Mouse (Mus musculus) neural tube, embryonic 14.5 days (tissue): Measurements from ENCODE around the gene Yy1. TPM values are rescaled to one million over a fixed set of nuclear protein-coding genes. Genes with fewer than 3 reads are reported as not detected.

Source experiments
- ATAC-seq: fragments of 200-750 bp; cut with Nextera tagmentation; 2 replicates; pipeline ENCODE4 v1.8.0; 2017; ENCODE audit warnings: low read depth, mild to moderate bottlenecking, moderate TSS enrichment, moderate library complexity
- H3K27ac ChIP-seq: fragments of 300-500 bp; sonication (generic); 2 replicates; pipeline ENCODE4 v1.5.1; 2014; ENCODE audit warnings: low read depth, mild to moderate bottlenecking, control low read depth, low read length, moderate library complexity, mixed read lengths
- H3K27me3 ChIP-seq: fragments of 300-500 bp; sonication (generic); 2 replicates; pipeline ENCODE4 v1.6.1; 2014; ENCODE audit warnings: low read length; ENCODE audit not compliant: control insufficient read depth, insufficient read depth
- H3K36me3 ChIP-seq: fragments of 300-500 bp; sonication (generic); 2 replicates; pipeline ENCODE4 v1.6.1; 2014; ENCODE audit warnings: low read length, mixed read lengths; ENCODE audit not compliant: control insufficient read depth, insufficient read depth
- H3K4me1 ChIP-seq: fragments of 300-500 bp; sonication (generic); 2 replicates; pipeline ENCODE4 v1.6.1; 2014; ENCODE audit warnings: low read length; ENCODE audit not compliant: control insufficient read depth, insufficient read depth
- H3K4me2 ChIP-seq: fragments of 300-500 bp; sonication (generic); 2 replicates; pipeline ENCODE4 v1.6.1; 2014; ENCODE audit warnings: mild to moderate bottlenecking, low read depth, low read length, control low read depth
- H3K4me3 ChIP-seq: fragments of 300-500 bp; sonication (generic); 2 replicates; pipeline ENCODE4 v1.5.1; 2014; ENCODE audit warnings: low read depth, low read length, control low read depth, mixed read lengths
- H3K9ac ChIP-seq: fragments of 300-500 bp; sonication (generic); replicated peaks from 2 replicates; pipeline ENCODE4 v1.6.1; 2014; ENCODE audit warnings: low read depth, mild to moderate bottlenecking, control low read depth, low read length, mixed read lengths
- H3K9me3 ChIP-seq: fragments of 300-500 bp; sonication (generic); 2 replicates; pipeline ENCODE4 v1.6.1; 2016; ENCODE audit warnings: low read length; ENCODE audit not compliant: control insufficient read depth
- WGBS: fragments of 180-500 bp; shearing (Covaris S2); extraction: QIAGEN DNeasy Blood & Tissue Kit; methylation state at CpG from one replicate; pipeline ENCODE4 v1.1.7; 2014; 5-methylcytosine and 5-hydroxymethylcytosine counted together
- polyA plus RNA-seq: library from polyadenylated mRNA; unstranded; fragments of >200 nt; fragmentation: Nextera tagmentation; extraction: Ambion mirVana; gene quantifications from 2 replicates; pipeline ENCODE4 v1.2.1, GENCODE M21; 2014

The Yy1 gene
- polyA plus RNA-seq, 1 experiment from 2014 or later, result 14.9 TPM

- 84% methylated on average over 8 of the region's 8 CpGs for WGBS
- Histone ChIP-seq H3K27ac (no peak overlapping the region; the same call in 1 of the 2 replicates), H3K9me3 (no peaks in the 10 kb centered on the region), H3K4me2 (peak overlapping the region; percentile 72; the same call in 1 of the 2 replicates), H3K4me1 (peaks cover 3% of the 10 kb centered on the region; the same call in 1 of the 2 replicates), H3K9ac (0 out of 2 replicates have a peak overlapping the region, but pooled peaks have one; percentile 63), H3K36me3 (no peaks in the 10 kb centered on the region), H3K27me3 (no peaks in the 10 kb centered on the region), H3K4me3 (peak overlapping the region; percentile 60)
- ATAC-seq, result 0 out of 2 replicates have a peak, but pooled peaks have one; percentile 3
These were observed 34.5 kb upstream of the Yy1 start for GRCm38 (mm10) chr12:108758273-108758672.

GRCm38 (mm10) chr12:108758682-108759081 is 34.1 kb upstream of the Yy1 start:
- H3K4me1 ChIP-seq, result peaks cover 3% of the 10 kb centered on the region; the same call in 1 of the 2 replicates
- no peak overlapping the region for H3K4me2 ChIP-seq
- H3K9ac ChIP-seq, result no peak overlapping the region
- no peaks in the 10 kb centered on the region for H3K27me3 ChIP-seq
- H3K27ac ChIP-seq, result no peak overlapping the region
- WGBS, result 94% methylated on average over 11 of the region's 13 CpGs
- no peak overlapping the region for H3K4me3 ChIP-seq
- H3K9me3 ChIP-seq, result no peaks in the 10 kb centered on the region
- ATAC-seq, result no peak; the same call in 1 of the 2 replicates
- no peaks in the 10 kb centered on the region for H3K36me3 ChIP-seq

DNA sequence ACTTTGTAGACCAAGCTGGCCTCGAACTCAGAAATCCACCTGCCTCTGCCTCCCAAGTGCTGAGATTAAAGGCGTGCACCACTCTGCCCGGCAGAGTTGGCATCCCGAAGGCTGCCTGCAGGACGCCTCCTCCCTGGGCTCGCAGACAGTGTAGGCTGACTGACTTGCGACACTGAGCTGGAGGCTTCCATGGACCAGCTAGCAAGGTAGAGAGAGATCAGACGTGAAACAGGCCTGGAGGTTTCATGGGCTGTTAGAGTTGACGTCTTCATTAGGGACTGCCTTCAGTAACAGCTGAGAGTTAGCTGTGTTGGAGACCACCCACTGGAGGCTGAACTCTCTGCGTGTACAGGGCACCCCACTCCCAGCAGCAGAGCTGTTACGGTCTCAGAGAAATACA is 33.5 kb upstream of the Yy1 start:
- Histone ChIP-seq H3K4me2 (no peak overlapping the region), H3K9me3 (no peaks in the 10 kb centered on the region), H3K9ac (no peak overlapping the region), H3K4me1 (peaks cover 3% of the 10 kb centered on the region; the same call in 1 of the 2 replicates), H3K4me3 (no peak overlapping the region), H3K36me3 (no peaks in the 10 kb centered on the region), H3K27ac (no peak overlapping the region), H3K27me3 (no peaks in the 10 kb centered on the region)
- ATAC-seq, result no peak
- 87% methylated on average over 11 of the region's 11 CpGs for WGBS

- no peak for ATAC-seq
- no peak overlapping the region for H3K4me2 ChIP-seq
- no peak overlapping the region for H3K9ac ChIP-seq
- H3K9me3 ChIP-seq, result no peaks in the 10 kb centered on the region
- peaks cover 3% of the 10 kb centered on the region; the same call in 1 of the 2 replicates for H3K4me1 ChIP-seq
- no peaks in the 10 kb centered on the region for H3K27me3 ChIP-seq
- 92% methylated on average over 6 of the region's 6 CpGs for WGBS
- H3K36me3 ChIP-seq, result no peaks in the 10 kb centered on the region
- no peak overlapping the region for H3K4me3 ChIP-seq
- no peak overlapping the region for H3K27ac ChIP-seq
These were observed 32.8 kb upstream of the Yy1 start for GRCm38 (mm10) chr12:108760016-108760415.

DNA sequence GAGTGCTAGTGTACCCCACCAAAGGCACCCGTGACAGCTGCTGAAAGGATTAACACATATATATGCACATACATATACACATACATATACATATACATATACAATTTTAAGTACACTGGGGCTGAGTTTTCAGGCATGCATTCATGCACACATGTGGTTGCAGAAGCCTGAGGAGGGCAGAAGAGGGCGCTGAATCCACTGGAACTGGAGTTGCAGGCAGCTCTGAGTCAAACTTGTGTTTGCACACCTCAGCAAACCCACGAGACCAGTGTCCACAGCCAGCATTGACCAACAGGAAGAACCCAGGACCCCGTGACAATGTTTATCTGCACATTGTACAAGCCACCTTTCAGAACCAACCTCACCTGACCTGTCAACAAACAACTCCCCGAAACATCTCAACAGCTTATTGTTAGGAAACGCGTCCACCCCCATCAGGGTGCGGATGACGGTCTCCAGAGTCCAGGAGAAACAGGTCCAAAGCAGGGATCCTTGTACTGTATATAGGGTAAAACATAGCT is 32.2 kb upstream of the Yy1 start:
- Histone ChIP-seq H3K4me2 (no peak overlapping the region), H3K4me3 (no peak overlapping the region), H3K27me3 (no peaks in the 10 kb centered on the region), H3K27ac (no peak overlapping the region), H3K4me1 (peaks cover 3% of the 10 kb centered on the region; the same call in 1 of the 2 replicates), H3K9me3 (no peaks in the 10 kb centered on the region), H3K9ac (no peak overlapping the region), H3K36me3 (no peaks in the 10 kb centered on the region)
- ATAC-seq, result no peak
- WGBS, result 75% methylated on average over 9 of the region's 9 CpGs

- Histone ChIP-seq H3K27ac (0 out of 2 replicates have a peak overlapping the region, but pooled peaks have one; percentile 16), H3K4me2 (no peak overlapping the region), H3K27me3 (no peaks in the 10 kb centered on the region), H3K9me3 (no peaks in the 10 kb centered on the region), H3K36me3 (no peaks in the 10 kb centered on the region), H3K4me1 (peaks cover 5% of the 10 kb centered on the region; the same call in 1 of the 2 replicates), H3K4me3 (no peak overlapping the region), H3K9ac (no peak overlapping the region)
- 70% methylated on average over 4 of the region's 4 CpGs for WGBS
- ATAC-seq, result no peak
These were observed 31.6 kb upstream of the Yy1 start for GRCm38 (mm10) chr12:108761209-108761608.

GRCm38 (mm10) chr12:108761665-108762064 is 31.1 kb upstream of the Yy1 start:
- Histone ChIP-seq H3K27me3 (no peaks in the 10 kb centered on the region), H3K9me3 (no peaks in the 10 kb centered on the region), H3K27ac (no peak overlapping the region), H3K36me3 (no peaks in the 10 kb centered on the region), H3K4me1 (peaks cover 5% of the 10 kb centered on the region; the same call in 1 of the 2 replicates), H3K4me2 (no peak overlapping the region), H3K4me3 (no peak overlapping the region), H3K9ac (no peak overlapping the region)
- 62% methylated on average over 4 of the region's 4 CpGs for WGBS
- ATAC-seq, result no peak

DNA sequence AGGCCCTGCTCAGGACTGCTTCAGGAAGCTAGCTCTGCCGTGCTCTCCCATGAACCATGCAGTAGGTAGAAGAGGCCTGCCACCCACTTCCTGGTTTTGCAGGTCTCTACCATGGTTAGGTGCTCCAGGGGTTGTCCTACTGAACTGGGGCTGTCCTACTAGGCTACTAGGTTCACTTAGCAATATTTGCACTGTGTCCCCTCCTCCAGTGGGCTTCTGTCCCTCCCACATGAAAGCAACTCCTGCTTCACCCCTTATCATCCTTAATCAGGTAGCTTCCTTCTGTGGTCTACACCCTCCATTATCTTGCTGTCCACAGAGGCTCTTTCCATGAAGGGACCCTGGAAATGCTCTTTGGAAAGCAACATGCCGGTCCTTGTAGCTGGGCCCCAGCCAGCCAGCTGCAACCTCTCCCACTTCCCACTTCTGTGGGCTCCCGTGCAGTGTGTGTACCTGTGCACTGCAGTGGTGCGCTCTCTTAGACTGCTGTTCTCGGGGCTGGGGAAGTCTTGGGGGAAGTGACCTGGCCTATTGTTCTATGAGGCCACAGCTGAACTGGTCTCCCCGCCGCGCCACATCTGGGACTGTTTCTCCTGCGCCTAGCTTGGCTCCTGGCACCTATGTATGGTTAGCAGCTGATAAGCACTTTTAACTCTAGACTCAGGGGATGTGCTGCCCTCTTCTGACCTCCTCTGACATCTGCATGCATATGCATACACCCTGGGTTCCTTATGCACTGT is 29.5 kb upstream of the Yy1 start:
- no peaks in the 10 kb centered on the region for H3K9me3 ChIP-seq

More for the DNA sequence above, 29.5 kb upstream of the Yy1 start:
- WGBS, result 76% methylated on average over 9 of the region's 9 CpGs
- H3K27me3 ChIP-seq, result no peaks in the 10 kb centered on the region
- no peak overlapping the region for H3K4me2 ChIP-seq
- H3K4me1 ChIP-seq, result peaks cover 3% of the 10 kb centered on the region; the same call in 1 of the 2 replicates
- no peak for ATAC-seq
- no peak overlapping the region for H3K27ac ChIP-seq
- H3K9ac ChIP-seq, result no peak overlapping the region
- H3K36me3 ChIP-seq, result no peaks in the 10 kb centered on the region
- H3K4me3 ChIP-seq, result no peak overlapping the region
